Mouse (Mus musculus) thymus, postnatal 25 days (tissue): Measurements from ENCODE around the gene Prb1.
"Not testable (repeated sequence)": the region's sequence is repeated elsewhere in the genome, so short reads cannot be mapped to it uniquely, and the experiment has no call there.

ENCODE experiments used
- DNase-seq: peaks from one replicate; pipeline ENCODE4 v3.0.0; 2022

Prb1 gene

GRCm38 (mm10) chr6:132210421-132210820, at the start of gene Prb1:
Gene Prb1 (minus strand): TSS chr6:132210521.
- DNase-seq = not testable (repeated sequence)
